Mouse (Mus musculus): ENCODE measurements around the gene Lamb1.

DNA sequence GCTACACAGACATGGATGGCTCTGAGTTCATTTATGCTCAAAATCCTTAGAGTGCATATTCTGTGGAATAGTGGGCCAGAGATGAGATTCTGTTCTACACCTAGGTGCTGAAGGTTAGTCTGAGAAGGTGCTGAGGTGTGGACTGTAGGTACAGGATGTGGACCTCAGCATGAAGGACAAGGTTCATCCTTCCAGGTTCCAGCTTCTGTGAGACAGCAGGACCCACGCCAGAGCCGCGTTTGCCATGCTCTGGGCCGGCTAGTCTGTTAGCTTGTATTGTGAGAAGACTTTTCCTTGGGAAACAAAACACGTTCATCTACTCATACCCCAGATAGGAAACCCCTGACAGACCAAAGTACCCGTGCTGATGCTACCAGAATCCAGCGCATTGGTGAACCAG is 8.6 kb downstream of the Lamb1 start:
- TF ChIP-seq HCFC1 (IDR thresholded peaks at IDR 0.05; ENCODE audit: borderline replicate concordance, insufficient read depth, low read length) (no peak), CHD2 (IDR thresholded peaks at IDR 0.05; ENCODE audit: low read depth, low read length) (no peak), ZNF384 (IDR thresholded peaks at IDR 0.05; ENCODE audit: low read depth, low read length) (no peak), ZC3H11A (IDR thresholded peaks at IDR 0.05; ENCODE audit: borderline replicate concordance, low read depth, low read length) (no peak)

All from ES-E14 (cell line).